Mouse (Mus musculus) frontal cortex, postnatal 14 days (tissue): ENCODE measurements around the gene Olfr1137.

Source experiments
- DNase-seq, 2 experiments: peaks; one replicate each; pipeline ENCODE4 v3.0.0; 2022; ENCODE audit warnings: low spot score in 2 of 2

Gene Olfr1137

GRCm38 (mm10) chr2:87713079-87713478 is at the start of gene Olfr1137:
TSS of gene Olfr1137 (minus strand) at chr2:87713179.
- DNase-seq = no peak

- no peak for DNase-seq
These were observed 40.9 kb upstream of the Olfr1137 start, which contains the start of gene Olfr1141 for GRCm38 (mm10) chr2:87753891-87754290. TSS of gene Olfr1141 (minus strand) at chr2:87753991.

GRCm38 (mm10) chr2:87743452-87743851 is 30.5 kb upstream of the Olfr1137 start, which contains the start of gene Olfr1140:
TSS of gene Olfr1140 (plus strand) at chr2:87743752.
- no peak for DNase-seq

GRCm38 (mm10) chr2:87739878-87740277 is 26.9 kb upstream of the Olfr1137 start, which contains the start of gene Olfr1138:
TSS of gene Olfr1138 (minus strand) at chr2:87739978.
- DNase-seq = no peak

GRCm38 (mm10) chr2:87693847-87694246 is 19.1 kb downstream of the Olfr1137 start, which contains the start of gene Olfr1136:
TSS of gene Olfr1136 (minus strand) at chr2:87693947.
- no peak for DNase-seq

GRCm38 (mm10) chr2:87673564-87673963 is 39.4 kb downstream of the Olfr1137 start, which contains the start of gene Olfr1135:
TSS of gene Olfr1135 (minus strand) at chr2:87673664.
- no peak for DNase-seq
